In genomic region chr5:83354846-83355561, GRCm38 (mm10) we compare ENCODE assay signal across 13 mouse cellular contexts. TPM values are rescaled to one million over a fixed set of nuclear protein-coding genes. Genes with fewer than 3 reads are reported as not detected.
A peak's percentile ranks its signal among the peaks of the same experiment; 100 is the strongest.
DNase-seq lines count a peak whose midpoint lies in the region; ATAC-seq lines count a peak whose summit lies in the region.
"Had no signal": no experiment of that assay in that cellular context is flagged by ENCODE, and none has a peak within 500 bp of the region (broad histone marks: within the 10 kb centered on the region; RNA-seq: fewer than 3 reads in every experiment).

Tecrl (minus strand) TSS chr5:83355195.

- no peaks in the 10 kb centered on the region for H3K27me3 ChIP-seq in midbrain, embryonic 14.5 days (ENCODE audit: control insufficient read depth, insufficient read depth, low read length)
- H3K27me3 ChIP-seq: intestine, embryonic 15.5 days had no signal

- H3K4me1 ChIP-seq in midbrain, embryonic 14.5 days (ENCODE audit: control insufficient read depth, insufficient read depth, low read length) = no peaks in the 10 kb centered on the region
- H3K4me1 ChIP-seq: intestine, embryonic 15.5 days had no signal

- no peak within 1 kb of the TSS for H3K27ac ChIP-seq in midbrain, embryonic 14.5 days (replicated peaks; ENCODE audit: low read depth, low read length)
- H3K27ac ChIP-seq: intestine, embryonic 15.5 days had no signal

- 0 out of 2 replicates have a peak within 1 kb of the TSS, but pooled peaks have one; percentile 6 for H3K4me2 ChIP-seq in midbrain, embryonic 14.5 days (ENCODE audit: low read length)
- H3K4me2 ChIP-seq: intestine, embryonic 15.5 days had no signal

- DNase-seq in gastrocnemius, postnatal 4 days (ENCODE audit: low spot score in 2 of 2) = no peak
- no peak for DNase-seq in gastrocnemius, postnatal 10 days
- DNase-seq in heart, adult 18-20 months = peak; percentile 56 to 84
- peak; percentile 52 for DNase-seq in heart, postnatal 4 days
- DNase-seq in midbrain, embryonic 14.5 days = peak; percentile 13
- DNase-seq in adrenal gland, postnatal 4 days (ENCODE audit: low spot score in 2 of 2) = no peak
- DNase-seq in kidney, postnatal 10 days = no peak
- DNase-seq: adrenal gland, postnatal 25 days; forebrain, postnatal 0 days had no signal

- no peaks in the 10 kb centered on the region for H3K9me3 ChIP-seq in midbrain, embryonic 14.5 days (ENCODE audit: control insufficient read depth, low read length)
- H3K9me3 ChIP-seq: intestine, embryonic 15.5 days had no signal

- 28% methylated on average over 9 of the region's 9 CpGs for WGBS in midbrain, embryonic 14.5 days

- no peaks in the 10 kb centered on the region for H3K36me3 ChIP-seq in midbrain, embryonic 14.5 days (ENCODE audit: control insufficient read depth, insufficient read depth, low read length)
- H3K36me3 ChIP-seq: intestine, embryonic 15.5 days had no signal

- H3K9ac ChIP-seq in midbrain, embryonic 14.5 days (replicated peaks; ENCODE audit: low read length) = no peak within 1 kb of the TSS
- H3K9ac ChIP-seq: forebrain, postnatal 0 days; intestine, embryonic 15.5 days had no signal

- ATAC-seq in midbrain, embryonic 14.5 days (ENCODE audit: low FRiP score, low TSS enrichment) = no peak
- ATAC-seq in megakaryocyte, adult 5-6 weeks (ENCODE audit: poor library complexity, severe bottlenecking) = no peak
- ATAC-seq: forebrain, postnatal 0 days; intestine, embryonic 15.5 days had no signal

- H3K4me3 ChIP-seq in midbrain, embryonic 14.5 days (replicated peaks; ENCODE audit: low read depth, low read length) = no peak within 1 kb of the TSS
- H3K4me3 ChIP-seq: intestine, embryonic 15.5 days had no signal

RNA-seq across cellular contexts. Expression of gene Tecrl, which starts in this region (rescaled TPM):
- total RNA-seq in gastrocnemius, postnatal 4 days (2021) = 10 to 100 TPM; 13.4 to 14.5 TPM
- total RNA-seq in gastrocnemius, postnatal 10 days (2021) = 1 to 10 TPM; 5.0 to 5.1 TPM
- total RNA-seq in heart, adult 18-20 months (2021) = 10 to 100 TPM; 73.0 to 95.1 TPM
- total RNA-seq in heart, postnatal 4 days (2021) = 10 to 100 TPM; 34.0 to 38.5 TPM
- polyA plus RNA-seq in midbrain, embryonic 14.5 days (2014; fragmentation: Nextera tagmentation; extraction: Ambion mirVana) = 0.15 and 0.47 TPM in 2 replicates
- not detected in 2 replicates for total RNA-seq in megakaryocyte, adult 5-6 weeks (2015)
- not detected in 2 replicates for total RNA-seq in megakaryocyte, adult 5-6 weeks (2017)
- under 1 TPM; 0.28 to 0.73 TPM for total RNA-seq in adrenal gland, postnatal 4 days (2021)
- total RNA-seq: adrenal gland, postnatal 25 days; megakaryocyte progenitor cell, adult 5-6 weeks; MEL had no signal

Comparison
In these comparisons a context has a peak if more than half of its experiments do, and no peak if none do; other contexts are left out.
1. Peak in DNase-seq and H3K4me2 ChIP-seq in midbrain, embryonic 14.5 days; RNA of the gene not detected or under 1 TPM.
2. DNase-seq: peak in heart, adult 18-20 months (2 of 2) and heart, postnatal 4 days (single experiment); none in gastrocnemius, postnatal 4 days (0 of 2), gastrocnemius, postnatal 10 days (single experiment), adrenal gland, postnatal 4 days (0 of 2) and kidney, postnatal 10 days (single experiment).